Mouse (Mus musculus) CH12.LX (cell line): ENCODE data around the gene Pcdh9. TPM values are rescaled to one million over a fixed set of nuclear protein-coding genes. Genes with fewer than 3 reads are reported as not detected.

Experiments
- DNase-seq: peaks from one replicate; pipeline ENCODE4 v3.0.0-alpha.2; 2013; ENCODE audit errors: extremely low read depth
- H3K27ac ChIP-seq: 2 replicates; pipeline ENCODE4 v1.5.1; 2012; ENCODE audit warnings: low read depth, mild to moderate bottlenecking, control low read depth, moderate library complexity; ENCODE audit not compliant: insufficient read depth
- H3K27me3 ChIP-seq: replicated peaks from 2 replicates; pipeline ENCODE3; 2012; ENCODE audit warnings: inconsistent platforms
- H3K36me3 ChIP-seq, 2 experiments: replicated peaks in 1 of 2; 2 replicates each; pipeline versions ENCODE3 to v1.6.1; 2012; ENCODE audit warnings: inconsistent platforms in 1 of 2, low read length in 1 of 2, mild to moderate bottlenecking in 1 of 2, mixed read lengths in 1 of 2, moderate library complexity in 1 of 2; ENCODE audit not compliant: control insufficient read depth in 1 of 2, insufficient read depth in 1 of 2
- H3K4me1 ChIP-seq, 2 experiments: 2 replicates each; pipeline ENCODE4 v1.6.1; 2012; ENCODE audit warnings: inconsistent platforms in 1 of 2, moderate library complexity in 1 of 2; ENCODE audit not compliant: insufficient read depth in 2 of 2, control insufficient read depth in 1 of 2
- H3K4me2 ChIP-seq: 2 replicates; pipeline ENCODE4 v1.6.1; 2012; ENCODE audit warnings: low read depth, mild to moderate bottlenecking, control low read depth; ENCODE audit not compliant: poor library complexity, insufficient read depth, severe bottlenecking
- H3K4me3 ChIP-seq, 3 experiments: fragments of 150-350 bp in 1 of 3; sonication (generic) in 1 of 3; replicated peaks in 1 of 3; 2 replicates each; pipeline versions ENCODE3 to v1.5.1; 2011 to 2012; ENCODE audit warnings: low read depth in 2 of 3, low read length in 2 of 3, mild to moderate bottlenecking in 2 of 3, moderate library complexity in 2 of 3, control low read depth in 1 of 3, improper control_type of control experiment in 1 of 3, inconsistent platforms in 1 of 3, mixed read lengths in 1 of 3; ENCODE audit not compliant: poor library complexity in 1 of 3
- H3K79me2 ChIP-seq: replicated peaks from 2 replicates; pipeline ENCODE4 v1.6.1; 2012; ENCODE audit warnings: mild to moderate bottlenecking, moderate library complexity; ENCODE audit not compliant: control insufficient read depth, poor library complexity, insufficient read depth, severe bottlenecking; ENCODE audit errors: extremely low read depth
- H3K9ac ChIP-seq: 2 replicates; pipeline ENCODE4 v1.6.1; 2012; ENCODE audit warnings: low read depth, mild to moderate bottlenecking, control low read depth, moderate library complexity; ENCODE audit not compliant: insufficient read depth
- H3K9me3 ChIP-seq: replicated peaks from 2 replicates; pipeline ENCODE3; 2012; ENCODE audit warnings: low read length, inconsistent platforms, mixed read lengths
- CHD1 ChIP-seq: IDR thresholded peaks from 2 replicates; pipeline ENCODE4 v1.6.1; 2012; ENCODE audit warnings: low read depth, low read length, improper control_type of control experiment, inconsistent platforms
- CHD2 ChIP-seq: IDR thresholded peaks from 2 replicates; pipeline ENCODE4 v1.6.1; 2011; ENCODE audit warnings: low read length, improper control_type of control experiment
- ELF1 ChIP-seq: IDR thresholded peaks from 2 replicates; pipeline ENCODE4 v1.6.1; 2014; ENCODE audit warnings: low read depth, mild to moderate bottlenecking, inconsistent platforms, low read length, improper control_type of control experiment
- ETS1 ChIP-seq: conservative IDR thresholded peaks from 2 replicates; pipeline ENCODE4 v1.6.1; 2012; ENCODE audit warnings: low read depth, mild to moderate bottlenecking, inconsistent platforms, low read length, improper control_type of control experiment, moderate library complexity
- HCFC1 ChIP-seq: IDR thresholded peaks from 2 replicates; pipeline ENCODE4 v1.6.1; 2012; ENCODE audit warnings: low read depth, mild to moderate bottlenecking, inconsistent platforms, low read length, improper control_type of control experiment
- IRF4 ChIP-seq: IDR thresholded peaks from 2 replicates; pipeline ENCODE4 v1.6.1; 2014; ENCODE audit warnings: low read depth, mild to moderate bottlenecking, inconsistent platforms, low read length, improper control_type of control experiment
- JUND ChIP-seq: conservative IDR thresholded peaks from 2 replicates; pipeline ENCODE4 v1.6.1; 2011; ENCODE audit warnings: low read depth, low read length, improper control_type of control experiment
- KAT2A ChIP-seq: IDR thresholded peaks from 2 replicates; pipeline ENCODE4 v1.6.1; 2012; ENCODE audit warnings: low read length, improper control_type of control experiment, inconsistent platforms; ENCODE audit not compliant: insufficient replicate concordance
- MAZ ChIP-seq: IDR thresholded peaks from 2 replicates; pipeline ENCODE4 v1.6.1; 2012; ENCODE audit warnings: low read depth, mild to moderate bottlenecking, inconsistent platforms, low read length, improper control_type of control experiment, moderate library complexity
- MEF2A ChIP-seq: IDR thresholded peaks from 2 replicates; pipeline ENCODE4 v1.6.1; 2014; ENCODE audit warnings: low read depth, mild to moderate bottlenecking, inconsistent platforms, low read length, improper control_type of control experiment, borderline replicate concordance
- MYC ChIP-seq: IDR thresholded peaks from 2 replicates; pipeline ENCODE4 v1.6.1; 2011; ENCODE audit warnings: low read depth, mild to moderate bottlenecking, improper control_type of control experiment, low read length
- PAX5 ChIP-seq: IDR thresholded peaks from 2 replicates; pipeline ENCODE4 v1.6.1; 2012; ENCODE audit warnings: low read length, inconsistent platforms, mixed read lengths
- POLR2A ChIP-seq: IDR thresholded peaks from 2 replicates; pipeline ENCODE4 v1.6.1; 2011; ENCODE audit warnings: low read depth, mild to moderate bottlenecking, improper control_type of control experiment, low read length
- POLR2AphosphoS2 ChIP-seq: IDR thresholded peaks from 2 replicates; pipeline ENCODE4 v1.6.1; 2011; ENCODE audit warnings: low read depth, low read length, improper control_type of control experiment
- RAD21 ChIP-seq: IDR thresholded peaks from 2 replicates; pipeline ENCODE4 v1.6.1; 2011; ENCODE audit warnings: low read depth, mild to moderate bottlenecking, low read length, improper control_type of control experiment, moderate library complexity
- SIN3A ChIP-seq: IDR thresholded peaks from 2 replicates; pipeline ENCODE4 v1.6.1; 2012; ENCODE audit warnings: low read length, improper control_type of control experiment, inconsistent platforms
- SMC3 ChIP-seq: IDR thresholded peaks from 2 replicates; pipeline ENCODE4 v1.6.1; 2011; ENCODE audit warnings: low read depth, low read length, improper control_type of control experiment
- TBP ChIP-seq: conservative IDR thresholded peaks from 2 replicates; pipeline ENCODE4 v1.6.1; 2011; ENCODE audit warnings: low read depth, low read length, improper control_type of control experiment
- UBTF ChIP-seq: IDR thresholded peaks from 2 replicates; pipeline ENCODE4 v1.6.1; 2012; ENCODE audit warnings: low read depth, mild to moderate bottlenecking, inconsistent platforms, low read length, improper control_type of control experiment, moderate library complexity
- USF1 ChIP-seq: IDR thresholded peaks from 2 replicates; pipeline ENCODE4 v1.6.1; 2014; ENCODE audit warnings: low read depth, mild to moderate bottlenecking, inconsistent platforms, low read length, improper control_type of control experiment
- USF2 ChIP-seq: conservative IDR thresholded peaks from 2 replicates; pipeline ENCODE4 v1.6.1; 2011; ENCODE audit warnings: low read depth, low read length, improper control_type of control experiment
- ZC3H11A ChIP-seq: IDR thresholded peaks from 2 replicates; pipeline ENCODE4 v1.6.1; 2012; ENCODE audit warnings: low read depth, mild to moderate bottlenecking, inconsistent platforms, low read length, improper control_type of control experiment
- ZKSCAN1 ChIP-seq: IDR thresholded peaks from 2 replicates; pipeline ENCODE4 v1.6.1; 2012; ENCODE audit warnings: low read depth, inconsistent platforms, low read length, improper control_type of control experiment, borderline replicate concordance
- dilution Hi-C: fragments of 300-500 bp; cut with MboI; formaldehyde crosslinking; loops from 2 replicates; pipeline ENCODE4 v1.14.3; 2020; ENCODE audit warnings: low sequenced_read_pairs; ENCODE audit not compliant: extremely low pct_unique_long_range_greater_than_20kb, extremely low pct_ligation_motif_present
- in situ Hi-C: fragments of 300-500 bp; cut with MboI; formaldehyde crosslinking; loops from 3 replicates; pipeline ENCODE4 v1.14.3; 2019; ENCODE audit warnings: low sequenced_read_pairs, low pct_ligation_motif_present, low pct_unique_long_range_greater_than_20kb, mixed read lengths
- polyA plus RNA-seq: library from polyadenylated mRNA; unstranded; fragments of >175 nt; gene quantifications from 2 replicates; pipeline ENCODE4 v1.2.1, GENCODE M21; 2012; ENCODE audit warnings: low read depth; ENCODE audit not compliant: insufficient read length
- total RNA-seq, 2 experiments: library from RNA; depleted of rRNA; stranded (reverse); fragments of 300-350 nt in 1 of 2; fragments of >200 nt in 1 of 2; gene quantifications; 2 replicates each; pipeline ENCODE4 v1.2.3; 2012 to 2014

The Pcdh9 gene
- total and polyA plus RNA-seq, 3 experiments: not detected

- H3K4me2 ChIP-seq: no peak overlapping the region
- H3K36me3 ChIP-seq: no peaks in the 10 kb centered on the region
- peaks cover 24% of the 10 kb centered on the region for H3K9me3 ChIP-seq
- no peaks in the 10 kb centered on the region for H3K27me3 ChIP-seq
- H3K27ac ChIP-seq: no peak overlapping the region
- no peak overlapping the region for H3K9ac ChIP-seq
- H3K79me2 ChIP-seq: no peaks in the 10 kb centered on the region
- dilution Hi-C loops: no loop called here
- no peak for DNase-seq
- H3K4me3 ChIP-seq: no peak overlapping the region
- no peaks in the 10 kb centered on the region for H3K4me1 ChIP-seq
- TF ChIP-seq RAD21 (no peak), SIN3A (no peak), POLR2A (no peak), CHD2 (no peak), HCFC1 (no peak), MEF2A (no peak), CHD1 (no peak), ELF1 (no peak), MAZ (no peak), ZC3H11A (no peak), SMC3 (no peak)
- in situ Hi-C loops: no loop called here
Observed at GRCm38 (mm10) chr14:93274767-93275166, 615.7 kb downstream of the Pcdh9 start.

DNA sequence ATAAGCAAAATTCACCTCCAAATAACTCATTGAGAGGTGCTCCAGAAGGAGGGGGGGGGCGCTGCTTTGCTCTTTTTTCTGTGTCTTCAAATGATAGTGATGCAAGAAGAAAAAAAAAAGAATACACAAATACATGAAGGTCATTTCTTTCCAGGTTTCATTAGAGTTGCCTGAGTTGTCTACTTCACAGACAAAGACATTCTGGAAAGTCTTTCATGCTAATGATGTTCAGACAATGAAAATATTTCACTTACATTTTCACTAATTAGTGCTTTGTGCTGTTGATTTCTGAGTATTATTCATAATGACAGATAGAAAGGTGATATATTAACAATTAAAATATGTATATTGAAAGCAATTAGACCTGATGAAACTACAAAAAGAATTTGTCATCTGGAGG is 637.1 kb downstream of the Pcdh9 start:
- Histone ChIP-seq H3K4me3 (no peak overlapping the region), H3K27ac (no peak overlapping the region), H3K9ac (no peak overlapping the region), H3K36me3 (no peaks in the 10 kb centered on the region), H3K9me3 (peaks cover 20% of the 10 kb centered on the region), H3K4me2 (no peak overlapping the region), H3K79me2 (no peaks in the 10 kb centered on the region), H3K27me3 (no peaks in the 10 kb centered on the region), H3K4me1 (no peaks in the 10 kb centered on the region)
- no peak for TF ChIP-seq ETS1
- dilution Hi-C loops: no loop called here
- DNase-seq: no peak
- in situ Hi-C loops: no loop called here

GRCm38 (mm10) chr14:93240263-93240662 is 650.2 kb downstream of the Pcdh9 start:
- Histone ChIP-seq H3K79me2 (no peaks in the 10 kb centered on the region), H3K9ac (no peak overlapping the region), H3K36me3 (no peaks in the 10 kb centered on the region), H3K9me3 (peaks cover 26% of the 10 kb centered on the region), H3K27ac (no peak overlapping the region), H3K4me3 (no peak overlapping the region), H3K4me2 (no peak overlapping the region), H3K4me1 (no peaks in the 10 kb centered on the region), H3K27me3 (no peaks in the 10 kb centered on the region)
- no peak for TF ChIP-seq MAZ
- TF ChIP-seq UBTF: no peak
- no peak for TF ChIP-seq CHD2
- TF ChIP-seq USF2: no peak
- TF ChIP-seq IRF4: no peak
- no peak for TF ChIP-seq POLR2A
- no peak for TF ChIP-seq RAD21
- no peak for TF ChIP-seq HCFC1
- TF ChIP-seq ZKSCAN1: no peak
- TF ChIP-seq POLR2AphosphoS2: no peak
- TF ChIP-seq ZC3H11A: no peak
- no peak for TF ChIP-seq JUND
- TF ChIP-seq PAX5: no peak
- no peak for TF ChIP-seq KAT2A
- TF ChIP-seq MEF2A: no peak
- no peak for TF ChIP-seq USF1
- TF ChIP-seq TBP: no peak
- TF ChIP-seq MYC: no peak
- in situ Hi-C loops: no loop called here
- no peak for DNase-seq
- dilution Hi-C loops: no loop called here
